Mouse (Mus musculus): ENCODE results near the gene Agfg1. TPM values are rescaled to one million over a fixed set of nuclear protein-coding genes. Genes with fewer than 3 reads are reported as not detected.

Gene Agfg1
- polyA plus RNA-seq, 1 experiment from 2014 or later: 39.5 TPM

- no peak for ATAC-seq (ENCODE audit: low FRiP score)
- no peak overlapping the region for H3K4me3 ChIP-seq (replicated peaks)
- H3K9ac ChIP-seq: no peak overlapping the region
- no peaks in the 10 kb centered on the region for H3K4me1 ChIP-seq
- H3K4me2 ChIP-seq: no peak overlapping the region
- H3K27ac ChIP-seq: no peak overlapping the region
- no peaks in the 10 kb centered on the region for H3K27me3 ChIP-seq
- H3K9me3 ChIP-seq: no peaks in the 10 kb centered on the region
- WGBS: 94% methylated on average over 8 of the region's 8 CpGs
- H3K36me3 ChIP-seq (replicated peaks): no peaks in the 10 kb centered on the region
These were observed 32.9 kb upstream of the Agfg1 start for GRCm38 (mm10) chr1:82806391-82806790.

GRCm38 (mm10) chr1:82807206-82807605 is 32.1 kb upstream of the Agfg1 start:
- Histone ChIP-seq H3K4me1 (no peaks in the 10 kb centered on the region), H3K27ac (no peak overlapping the region), H3K9ac (no peak overlapping the region), H3K27me3 (no peaks in the 10 kb centered on the region), H3K9me3 (no peaks in the 10 kb centered on the region), H3K36me3 (replicated peaks) (no peaks in the 10 kb centered on the region), H3K4me3 (replicated peaks) (no peak overlapping the region), H3K4me2 (no peak overlapping the region)
- 84% methylated on average over 7 of the region's 7 CpGs for WGBS
- no peak for ATAC-seq (ENCODE audit: low FRiP score)

- 73% methylated on average over 3 of the region's 3 CpGs for WGBS
- H3K9me3 ChIP-seq: no peaks in the 10 kb centered on the region
- H3K9ac ChIP-seq: no peak overlapping the region
- no peaks in the 10 kb centered on the region for H3K36me3 ChIP-seq (replicated peaks)
- H3K27ac ChIP-seq: no peak overlapping the region
- H3K4me2 ChIP-seq: no peak overlapping the region
- H3K4me3 ChIP-seq (replicated peaks): no peak overlapping the region
- no peak for ATAC-seq (ENCODE audit: low FRiP score)
- H3K27me3 ChIP-seq: no peaks in the 10 kb centered on the region
- no peaks in the 10 kb centered on the region for H3K4me1 ChIP-seq
These were observed 30.7 kb upstream of the Agfg1 start for GRCm38 (mm10) chr1:82808564-82808963.

GRCm38 (mm10) chr1:82811766-82812165 is 27.5 kb upstream of the Agfg1 start:
- Histone ChIP-seq H3K4me3 (replicated peaks) (no peak overlapping the region), H3K4me1 (no peaks in the 10 kb centered on the region), H3K4me2 (no peak overlapping the region), H3K9me3 (no peaks in the 10 kb centered on the region), H3K9ac (no peak overlapping the region), H3K27me3 (no peaks in the 10 kb centered on the region), H3K36me3 (replicated peaks) (no peaks in the 10 kb centered on the region), H3K27ac (no peak overlapping the region)
- WGBS: 86% methylated on average over 1 of the region's 1 CpGs
- ATAC-seq (ENCODE audit: low FRiP score): no peak

GRCm38 (mm10) chr1:82815941-82816716 is 23.2 kb upstream of the Agfg1 start:
- H3K9ac ChIP-seq: no peak overlapping the region
- H3K4me2 ChIP-seq: no peak overlapping the region
- H3K36me3 ChIP-seq (replicated peaks): no peaks in the 10 kb centered on the region
- WGBS: 79% methylated on average over 17 of the region's 17 CpGs
- H3K4me3 ChIP-seq (replicated peaks): no peak overlapping the region
- ATAC-seq (ENCODE audit: low FRiP score): no peak
- H3K27me3 ChIP-seq: no peaks in the 10 kb centered on the region
- no peaks in the 10 kb centered on the region for H3K9me3 ChIP-seq
- H3K27ac ChIP-seq: no peak overlapping the region
- H3K4me1 ChIP-seq: no peaks in the 10 kb centered on the region

- no peak overlapping the region for H3K27ac ChIP-seq
- no peaks in the 10 kb centered on the region for H3K27me3 ChIP-seq
- no peaks in the 10 kb centered on the region for H3K4me1 ChIP-seq
- no peak overlapping the region for H3K9ac ChIP-seq
- no peak for ATAC-seq (ENCODE audit: low FRiP score)
- H3K36me3 ChIP-seq (replicated peaks): no peaks in the 10 kb centered on the region
- no peak overlapping the region for H3K4me3 ChIP-seq (replicated peaks)
- H3K4me2 ChIP-seq: no peak overlapping the region
- no peaks in the 10 kb centered on the region for H3K9me3 ChIP-seq
- WGBS: 58% methylated on average over 10 of the region's 10 CpGs
These were observed 19.9 kb upstream of the Agfg1 start for GRCm38 (mm10) chr1:82819366-82819765.

- Histone ChIP-seq H3K36me3 (replicated peaks) (no peaks in the 10 kb centered on the region), H3K9ac (no peak overlapping the region), H3K9me3 (no peaks in the 10 kb centered on the region), H3K4me3 (replicated peaks) (no peak overlapping the region), H3K27ac (no peak overlapping the region), H3K4me2 (no peak overlapping the region), H3K27me3 (no peaks in the 10 kb centered on the region), H3K4me1 (no peaks in the 10 kb centered on the region)
- 73% methylated on average over 15 of the region's 15 CpGs for WGBS
- no peak for ATAC-seq (ENCODE audit: low FRiP score)
These were observed 19.1 kb upstream of the Agfg1 start for GRCm38 (mm10) chr1:82820179-82820578.

- ATAC-seq (ENCODE audit: low FRiP score): no peak
- Histone ChIP-seq H3K4me3 (replicated peaks) (no peak overlapping the region), H3K9ac (no peak overlapping the region), H3K4me2 (no peak overlapping the region), H3K4me1 (no peaks in the 10 kb centered on the region), H3K36me3 (replicated peaks) (no peaks in the 10 kb centered on the region), H3K27me3 (no peaks in the 10 kb centered on the region), H3K27ac (no peak overlapping the region), H3K9me3 (no peaks in the 10 kb centered on the region)
- 86% methylated on average over 3 of the region's 3 CpGs for WGBS
These were observed 18.6 kb upstream of the Agfg1 start for GRCm38 (mm10) chr1:82820626-82821186.

GRCm38 (mm10) chr1:82821846-82822245 is 17.4 kb upstream of the Agfg1 start:
- Histone ChIP-seq H3K4me2 (no peak overlapping the region), H3K27me3 (no peaks in the 10 kb centered on the region), H3K27ac (no peak overlapping the region), H3K9me3 (no peaks in the 10 kb centered on the region), H3K4me1 (no peaks in the 10 kb centered on the region), H3K4me3 (replicated peaks) (no peak overlapping the region), H3K36me3 (replicated peaks) (no peaks in the 10 kb centered on the region), H3K9ac (no peak overlapping the region)
- ATAC-seq (ENCODE audit: low FRiP score): no peak
- 87% methylated on average over 3 of the region's 3 CpGs for WGBS

GRCm38 (mm10) chr1:82824147-82824546 is 15.1 kb upstream of the Agfg1 start:
- Histone ChIP-seq H3K9me3 (no peaks in the 10 kb centered on the region), H3K27me3 (no peaks in the 10 kb centered on the region), H3K4me3 (replicated peaks) (no peak overlapping the region), H3K4me2 (no peak overlapping the region), H3K9ac (no peak overlapping the region), H3K4me1 (no peaks in the 10 kb centered on the region), H3K36me3 (replicated peaks) (no peaks in the 10 kb centered on the region), H3K27ac (no peak overlapping the region)
- WGBS: 94% methylated on average over 6 of the region's 6 CpGs
- ATAC-seq (ENCODE audit: low FRiP score): no peak

GRCm38 (mm10) chr1:82825256-82825655 is 14.0 kb upstream of the Agfg1 start:
- Histone ChIP-seq H3K9me3 (no peaks in the 10 kb centered on the region), H3K36me3 (replicated peaks) (no peaks in the 10 kb centered on the region), H3K4me2 (no peak overlapping the region), H3K27me3 (no peaks in the 10 kb centered on the region), H3K4me1 (no peaks in the 10 kb centered on the region), H3K4me3 (replicated peaks) (no peak overlapping the region), H3K27ac (no peak overlapping the region), H3K9ac (no peak overlapping the region)
- ATAC-seq (ENCODE audit: low FRiP score): no peak
- WGBS: 94% methylated on average over 2 of the region's 2 CpGs

GRCm38 (mm10) chr1:82825783-82826182 is 13.5 kb upstream of the Agfg1 start:
- Histone ChIP-seq H3K4me2 (no peak overlapping the region), H3K27me3 (no peaks in the 10 kb centered on the region), H3K9ac (no peak overlapping the region), H3K4me3 (replicated peaks) (no peak overlapping the region), H3K36me3 (replicated peaks) (no peaks in the 10 kb centered on the region), H3K9me3 (no peaks in the 10 kb centered on the region), H3K4me1 (no peaks in the 10 kb centered on the region), H3K27ac (no peak overlapping the region)
- 92% methylated on average over 7 of the region's 7 CpGs for WGBS
- ATAC-seq (ENCODE audit: low FRiP score): no peak

- no peaks in the 10 kb centered on the region for H3K27me3 ChIP-seq
- ATAC-seq (ENCODE audit: low FRiP score): no peak
- no peak overlapping the region for H3K4me3 ChIP-seq (replicated peaks)
- no peak overlapping the region for H3K27ac ChIP-seq
- no peaks in the 10 kb centered on the region; the same call in 1 of the 2 replicates for H3K4me1 ChIP-seq
- H3K9ac ChIP-seq: no peak overlapping the region
- no peaks in the 10 kb centered on the region for H3K36me3 ChIP-seq (replicated peaks)
- no peak overlapping the region for H3K4me2 ChIP-seq
- no peaks in the 10 kb centered on the region for H3K9me3 ChIP-seq
- WGBS: 65% methylated on average over 5 of the region's 5 CpGs
These were observed 12.4 kb upstream of the Agfg1 start for GRCm38 (mm10) chr1:82826911-82827310.
